Mouse (Mus musculus) erythroblast, embryonic 14.5 days (primary cell): ENCODE data around the gene Dph1.

Source experiments
- GATA1 ChIP-seq: IDR thresholded peaks from 2 replicates; pipeline ENCODE4 v1.6.1; 2012; ENCODE audit warnings: low read length, inconsistent platforms, mixed read lengths
- TAL1 ChIP-seq: IDR thresholded peaks from 3 replicates; pipeline ENCODE4 v1.6.1; 2012; ENCODE audit warnings: low read length, inconsistent platforms, mixed read lengths

- TF ChIP-seq GATA1 (no peak), TAL1 (no peak)
Measured at GRCm38 (mm10) chr11:75132278-75132677, 58.8 kb downstream of the Dph1 start.
